In the genomic region with DNA sequence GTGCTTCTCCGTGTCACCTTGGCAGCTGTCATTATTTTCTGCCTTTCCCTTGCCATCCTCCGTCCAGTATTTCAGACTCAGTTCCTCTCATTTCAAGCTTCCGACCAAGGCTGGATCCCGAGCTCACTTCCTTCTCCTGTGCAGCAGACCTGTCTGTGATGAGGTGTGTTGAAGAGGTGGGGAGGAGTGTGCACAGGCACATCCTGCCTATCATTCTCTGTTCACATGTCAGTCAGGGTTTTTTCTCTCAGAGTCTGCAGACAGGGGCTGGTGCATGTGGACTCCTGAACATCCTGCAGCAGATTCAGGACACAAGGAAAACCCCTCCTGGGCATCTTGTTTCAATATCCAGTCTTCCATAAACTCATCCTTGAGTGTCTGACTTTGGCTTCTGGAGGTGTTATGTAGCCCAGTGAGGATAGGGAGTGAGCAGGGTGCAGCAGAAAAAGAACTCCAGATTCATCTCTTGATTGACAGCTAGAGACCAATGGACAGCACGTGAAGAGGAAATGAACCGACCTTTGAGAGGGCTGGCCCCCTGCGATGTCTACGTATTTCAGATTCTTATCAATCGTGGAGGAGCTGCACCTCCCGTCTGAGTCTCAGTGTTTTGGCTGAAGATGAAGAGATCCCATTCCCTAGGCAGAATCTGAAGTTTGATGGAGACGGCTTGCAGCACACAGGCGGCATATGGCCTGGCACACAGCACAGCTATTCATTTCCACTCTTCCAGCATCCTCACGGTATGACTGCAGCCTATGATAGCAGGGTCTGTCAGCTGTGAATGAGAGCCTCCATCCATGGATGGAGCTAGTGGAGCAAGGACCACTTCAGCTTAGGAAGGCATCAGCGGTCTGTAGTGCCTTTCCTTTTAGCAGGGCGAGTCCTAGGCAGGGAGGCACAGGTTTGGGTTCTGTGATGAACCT, we compare ENCODE assay signal across 11 mouse cellular contexts.
DNase-seq lines count a peak whose midpoint lies in the region; ATAC-seq lines count a peak whose summit lies in the region.
"Had no signal": no experiment of that assay in that cellular context is flagged by ENCODE, and none has a peak within 500 bp of the region (broad histone marks: within the 10 kb centered on the region; RNA-seq: fewer than 3 reads in every experiment).

No protein-coding gene starts in this region.

- H3K4me1 ChIP-seq in midbrain, embryonic 14.5 days (ENCODE audit: control insufficient read depth, insufficient read depth, low read length): 0 out of 2 replicates have a peak, but pooled peaks cover 11% of the 10 kb centered on the region
- H3K4me1 ChIP-seq in midbrain, embryonic 11.5 days (ENCODE audit: control insufficient read depth, insufficient read depth, low read length): no peaks in the 10 kb centered on the region
- H3K4me1 ChIP-seq in forebrain, embryonic 15.5 days: peaks cover 3% of the 10 kb centered on the region; the same call in 1 of the 2 replicates

- H3K27ac ChIP-seq in midbrain, embryonic 14.5 days (replicated peaks; ENCODE audit: low read depth, low read length): peak overlapping the region; percentile 60
- H3K27ac ChIP-seq in midbrain, embryonic 11.5 days (ENCODE audit: low read depth, low read length): no peak overlapping the region
- H3K27ac ChIP-seq in forebrain, embryonic 15.5 days (replicated peaks): peak overlapping the region; percentile 57; the same call in 1 of the 2 replicates

- ATAC-seq in midbrain, embryonic 14.5 days (ENCODE audit: low FRiP score, low TSS enrichment): peak; percentile 14; the same call in 1 of the 2 replicates
- ATAC-seq in midbrain, embryonic 11.5 days (ENCODE audit: low FRiP score): no peak
- peak; percentile 80 for ATAC-seq in forebrain, embryonic 15.5 days (replicated peaks)

- H3K27me3 ChIP-seq in midbrain, embryonic 14.5 days (ENCODE audit: control insufficient read depth, insufficient read depth, low read length): no peaks in the 10 kb centered on the region
- no peaks in the 10 kb centered on the region for H3K27me3 ChIP-seq in midbrain, embryonic 11.5 days (ENCODE audit: control insufficient read depth, insufficient read depth, low read length)
- no peaks in the 10 kb centered on the region for H3K27me3 ChIP-seq in forebrain, embryonic 15.5 days

- no peak overlapping the region for H3K9ac ChIP-seq in midbrain, embryonic 14.5 days (replicated peaks; ENCODE audit: low read length)
- no peak overlapping the region for H3K9ac ChIP-seq in midbrain, embryonic 11.5 days (ENCODE audit: low read length)
- H3K9ac ChIP-seq in forebrain, embryonic 15.5 days (replicated peaks): no peak overlapping the region

- H3K4me3 ChIP-seq in midbrain, embryonic 14.5 days (replicated peaks; ENCODE audit: low read depth, low read length): no peak overlapping the region
- H3K4me3 ChIP-seq in midbrain, embryonic 11.5 days (ENCODE audit: low read depth, low read length): no peak overlapping the region
- H3K4me3 ChIP-seq in forebrain, embryonic 15.5 days: no peak overlapping the region

- no peaks in the 10 kb centered on the region for H3K9me3 ChIP-seq in midbrain, embryonic 14.5 days (ENCODE audit: control insufficient read depth, low read length)
- no peaks in the 10 kb centered on the region for H3K9me3 ChIP-seq in midbrain, embryonic 11.5 days (ENCODE audit: control insufficient read depth, low read length)
- H3K9me3 ChIP-seq in forebrain, embryonic 15.5 days: no peaks in the 10 kb centered on the region

- H3K4me2 ChIP-seq in midbrain, embryonic 14.5 days (ENCODE audit: low read length): no peak overlapping the region
- no peak overlapping the region for H3K4me2 ChIP-seq in midbrain, embryonic 11.5 days
- H3K4me2 ChIP-seq in forebrain, embryonic 15.5 days (replicated peaks): no peak overlapping the region

- 82% methylated on average over 15 of the region's 15 CpGs for WGBS in midbrain, embryonic 14.5 days
- 82% methylated on average over 15 of the region's 15 CpGs for WGBS in midbrain, embryonic 11.5 days
- 70% methylated on average over 15 of the region's 15 CpGs for WGBS in forebrain, embryonic 15.5 days

- DNase-seq in cerebellum, postnatal 14 days: peak; percentile 49 to 61
- DNase-seq in cerebellum, postnatal 4 days (ENCODE audit: low spot score in 2 of 2): no peak
- peak; percentile 9 for DNase-seq in midbrain, embryonic 14.5 days
- DNase-seq in midbrain, embryonic 11.5 days (ENCODE audit: low spot score, missing footprints): no peak
- DNase-seq in naive thymus-derived CD4-positive, alpha-beta T cell, adult 2 months (ENCODE audit: low read depth): peak; percentile 68
- DNase-seq in yolk sac, embryonic 10.5 days (ENCODE audit: low spot score): no peak
- DNase-seq in liver: no peak
- DNase-seq: gastrocnemius, postnatal 36 days; heart, postnatal 36 days; kidney, postnatal 36 days had no signal

- H3K36me3 ChIP-seq in midbrain, embryonic 14.5 days (ENCODE audit: control insufficient read depth, insufficient read depth, low read length): no peaks in the 10 kb centered on the region
- H3K36me3 ChIP-seq in midbrain, embryonic 11.5 days (ENCODE audit: control insufficient read depth, insufficient read depth, low read length): no peaks in the 10 kb centered on the region
- no peaks in the 10 kb centered on the region for H3K36me3 ChIP-seq in forebrain, embryonic 15.5 days

Comparison
In these comparisons a context has a peak if more than half of its experiments do, and no peak if none do; other contexts are left out.
1. DNase-seq: peak in cerebellum, postnatal 14 days (2 of 2), midbrain, embryonic 14.5 days (single experiment) and naive thymus-derived CD4-positive, alpha-beta T cell, adult 2 months (single experiment); none in cerebellum, postnatal 4 days (0 of 2), midbrain, embryonic 11.5 days (single experiment), yolk sac, embryonic 10.5 days (single experiment) and liver (single experiment).